Mouse (Mus musculus) intestine, embryonic 14.5 days (tissue): ENCODE measurements around the gene Atp9a. TPM values are rescaled to one million over a fixed set of nuclear protein-coding genes. Genes with fewer than 3 reads are reported as not detected.

Source experiments
- ATAC-seq: fragments of 200-750 bp; cut with Nextera tagmentation; replicated peaks from 2 replicates; pipeline ENCODE4 v1.8.0; 2017; ENCODE audit warnings: low read depth, moderate number of reproducible peaks, moderate TSS enrichment, moderate library complexity; ENCODE audit not compliant: low FRiP score, low TSS enrichment
- DNase-seq: peaks from one replicate; pipeline ENCODE4 v3.0.0-alpha.2; 2018; ENCODE audit warnings: low spot score
- H3K27ac ChIP-seq: fragments of 300-500 bp; sonication (generic); 2 replicates; pipeline ENCODE4 v1.5.1; 2014; ENCODE audit warnings: low read depth, mild to moderate bottlenecking, control low read depth
- H3K27me3 ChIP-seq: fragments of 300-500 bp; sonication (generic); replicated peaks from 2 replicates; pipeline ENCODE4 v1.6.1; 2014; ENCODE audit warnings: low read length, control low read depth; ENCODE audit not compliant: control insufficient read depth, insufficient read depth
- H3K36me3 ChIP-seq: fragments of 300-500 bp; sonication (generic); 2 replicates; pipeline ENCODE4 v1.6.1; 2014; ENCODE audit warnings: low read length, control low read depth; ENCODE audit not compliant: control insufficient read depth, insufficient read depth
- H3K4me1 ChIP-seq: fragments of 300-500 bp; sonication (generic); replicated peaks from 2 replicates; pipeline ENCODE4 v1.6.1; 2014; ENCODE audit warnings: low read length, control low read depth, mixed read lengths; ENCODE audit not compliant: control insufficient read depth, insufficient read depth
- H3K4me2 ChIP-seq: fragments of 300-500 bp; sonication (generic); 2 replicates; pipeline ENCODE4 v1.6.1; 2014; ENCODE audit warnings: low read length
- H3K4me3 ChIP-seq: fragments of 300-500 bp; sonication (generic); 2 replicates; pipeline ENCODE4 v1.5.1; 2014; ENCODE audit warnings: low read depth, low read length, control low read depth, mixed read lengths
- H3K9ac ChIP-seq: fragments of 300-500 bp; sonication (generic); 2 replicates; pipeline ENCODE4 v1.6.1; 2014; ENCODE audit warnings: mild to moderate bottlenecking, low read length
- H3K9me3 ChIP-seq: fragments of 300-500 bp; sonication (generic); 2 replicates; pipeline ENCODE4 v1.6.1; 2016; ENCODE audit warnings: low read length, control low read depth; ENCODE audit not compliant: control insufficient read depth
- WGBS: fragments of 180-500 bp; shearing (Covaris S2); extraction: QIAGEN DNeasy Blood & Tissue Kit; methylation state at CpG from one replicate; pipeline ENCODE4 v1.1.7; 2014; 5-methylcytosine and 5-hydroxymethylcytosine counted together
- microRNA-seq: library from miRNA; unstranded; fragments of <30 nt; microRNA quantifications from one replicate; pipeline ENCODE4, GENCODE M21; 2016
- polyA plus RNA-seq: library from polyadenylated mRNA; unstranded; fragments of >200 nt; fragmentation: Nextera tagmentation; extraction: Ambion mirVana; gene quantifications from 2 replicates; pipeline ENCODE4 v1.2.1, GENCODE M21; 2014

The Atp9a gene
- polyA plus RNA-seq, 1 experiment from 2014 or later: 15.6 TPM

DNA sequence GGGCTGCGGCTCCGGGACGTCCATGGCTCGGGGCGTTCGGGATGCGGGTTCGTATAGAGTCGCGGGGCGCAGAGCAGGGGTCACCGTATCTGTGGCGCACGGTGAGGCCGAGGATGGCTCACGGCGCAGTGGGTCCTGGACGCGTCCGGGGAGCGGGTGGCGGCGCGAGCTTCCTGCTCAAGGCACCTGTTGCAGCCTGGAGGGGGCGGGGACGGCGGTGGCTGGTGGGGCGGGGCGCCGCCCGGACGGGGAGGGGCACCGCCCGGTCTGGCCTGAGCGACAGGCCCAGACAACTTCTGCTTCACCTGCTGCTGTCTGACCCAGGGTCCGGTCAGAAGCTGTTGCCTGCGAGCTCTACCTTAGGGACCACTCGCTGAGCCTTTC is 152.0 kb downstream of the Atp9a start:
- Histone ChIP-seq H3K4me1 (0 out of 2 replicates have a peak, but pooled peaks cover 3% of the 10 kb centered on the region), H3K4me2 (peak overlapping the region; percentile 51), H3K4me3 (peak overlapping the region; percentile 35), H3K9ac (peak overlapping the region; percentile 41), H3K36me3 (no peaks in the 10 kb centered on the region), H3K27ac (no peak overlapping the region), H3K27me3 (peaks cover 30% of the 10 kb centered on the region), H3K9me3 (no peaks in the 10 kb centered on the region)
- 1% methylated on average over 36 of the region's 38 CpGs for WGBS
- DNase-seq (peak; percentile 73), ATAC-seq (peak; percentile 82)

- H3K9me3 ChIP-seq: no peaks in the 10 kb centered on the region
- H3K4me3 ChIP-seq: peak overlapping the region; percentile 35
- H3K4me2 ChIP-seq: peak overlapping the region; percentile 51
- H3K27ac ChIP-seq: no peak overlapping the region
- 11% methylated on average over 21 of the region's 21 CpGs for WGBS
- DNase-seq (peak; percentile 73), ATAC-seq (peak; percentile 47)
- peak overlapping the region; percentile 41 for H3K9ac ChIP-seq
- H3K4me1 ChIP-seq: 0 out of 2 replicates have a peak, but pooled peaks cover 3% of the 10 kb centered on the region
- H3K27me3 ChIP-seq: peaks cover 30% of the 10 kb centered on the region
- no peaks in the 10 kb centered on the region for H3K36me3 ChIP-seq
Observed at GRCm38 (mm10) chr2:168589368-168590167, 152.6 kb downstream of the Atp9a start.

GRCm38 (mm10) chr2:168588591-168589367 is 153.4 kb downstream of the Atp9a start:
- Histone ChIP-seq H3K9ac (no peak overlapping the region), H3K4me1 (0 out of 2 replicates have a peak, but pooled peaks cover 3% of the 10 kb centered on the region), H3K27me3 (peaks cover 30% of the 10 kb centered on the region), H3K36me3 (no peaks in the 10 kb centered on the region), H3K4me3 (no peak overlapping the region), H3K9me3 (no peaks in the 10 kb centered on the region), H3K4me2 (no peak overlapping the region), H3K27ac (no peak overlapping the region)
- ATAC-seq (no peak), DNase-seq (no peak)
- 66% methylated on average over 11 of the region's 11 CpGs for WGBS

- Histone ChIP-seq H3K27me3 (peaks cover 30% of the 10 kb centered on the region), H3K4me3 (no peak overlapping the region), H3K9me3 (no peaks in the 10 kb centered on the region), H3K4me1 (0 out of 2 replicates have a peak, but pooled peaks cover 3% of the 10 kb centered on the region), H3K27ac (no peak overlapping the region), H3K4me2 (no peak overlapping the region), H3K36me3 (no peaks in the 10 kb centered on the region), H3K9ac (no peak overlapping the region)
- WGBS: 85% methylated on average over 8 of the region's 8 CpGs
- no peak for DNase-seq
- ATAC-seq: no peak
Observed at GRCm38 (mm10) chr2:168587159-168587558, 155.1 kb downstream of the Atp9a start.

- H3K36me3 ChIP-seq: no peaks in the 10 kb centered on the region
- H3K27me3 ChIP-seq: peaks cover 30% of the 10 kb centered on the region
- DNase-seq: no peak
- no peaks in the 10 kb centered on the region for H3K9me3 ChIP-seq
- no peak for ATAC-seq
- 0 out of 2 replicates have a peak, but pooled peaks cover 3% of the 10 kb centered on the region for H3K4me1 ChIP-seq
- 82% methylated on average over 12 of the region's 12 CpGs for WGBS
- H3K9ac ChIP-seq: no peak overlapping the region
- no peak overlapping the region for H3K27ac ChIP-seq
- no peak overlapping the region for H3K4me3 ChIP-seq
- no peak overlapping the region for H3K4me2 ChIP-seq
Observed at GRCm38 (mm10) chr2:168586512-168586911, 155.7 kb downstream of the Atp9a start.

DNA sequence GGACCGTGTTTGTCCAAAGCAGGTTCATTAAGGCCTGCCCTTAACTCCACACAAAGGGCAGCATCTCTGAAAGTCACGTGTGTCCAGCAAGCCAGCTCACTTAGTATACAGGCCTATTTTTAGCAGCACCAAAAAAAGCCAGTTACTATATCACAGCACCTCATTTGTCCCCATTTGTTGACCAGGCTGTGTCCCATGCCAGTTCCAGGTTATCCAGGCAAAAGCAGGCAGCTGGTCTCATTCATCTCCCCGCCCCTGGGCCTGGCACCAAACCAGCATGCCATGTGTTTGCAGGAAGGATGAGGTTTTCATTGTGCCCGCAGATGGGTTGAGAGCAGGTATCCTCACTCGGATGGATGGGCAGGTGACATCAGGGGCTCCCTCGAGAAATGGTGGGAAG is 157.4 kb downstream of the Atp9a start:
- Histone ChIP-seq H3K4me2 (no peak overlapping the region), H3K27me3 (peaks cover 14% of the 10 kb centered on the region), H3K9me3 (no peaks in the 10 kb centered on the region), H3K36me3 (no peaks in the 10 kb centered on the region), H3K4me3 (no peak overlapping the region), H3K9ac (no peak overlapping the region), H3K27ac (no peak overlapping the region), H3K4me1 (peaks cover 14% of the 10 kb centered on the region)
- WGBS: 84% methylated on average over 6 of the region's 6 CpGs
- DNase-seq (no peak), ATAC-seq (no peak)

Small RNAs within 50 kb of the gene (microRNA-seq; reads per million reads assigned to microRNA genes)
- not detected for gene Mir7004

Other genes with a start within 250 kb of the Atp9a start
- gene Nfatc2, start 140.8 kb downstream of the Atp9a start, polyA plus RNA-seq: 2.3 TPM in 2 replicates
- 3.8 and 5.0 TPM in 2 replicates for gene Sall4, start 25.5 kb upstream of the Atp9a start, polyA plus RNA-seq
- 36.8 and 38.7 TPM in 2 replicates for gene Zfp64, start 213.2 kb upstream of the Atp9a start, polyA plus RNA-seq